Mouse (Mus musculus) stomach, postnatal 0 days (tissue): ENCODE measurements around the gene Zfp319. TPM values are rescaled to one million over a fixed set of nuclear protein-coding genes. Genes with fewer than 3 reads are reported as not detected.
A peak's percentile ranks its signal among the peaks of the same experiment; 100 is the strongest.
"Not testable (repeated sequence)": the region's sequence is repeated elsewhere in the genome, so short reads cannot be mapped to it uniquely, and the experiment has no call there.

Source experiments
- ATAC-seq: fragments of 200-750 bp; cut with Nextera tagmentation; 2 replicates; pipeline ENCODE4 v1.8.0; 2017; ENCODE audit not compliant: low FRiP score, low TSS enrichment
- DNase-seq: peaks from one replicate; pipeline ENCODE4 v3.0.0-alpha.2; 2016; ENCODE audit warnings: low spot score
- H3K27ac ChIP-seq: fragments of 300-500 bp; sonication (generic); replicated peaks from 2 replicates; pipeline ENCODE4 v1.5.1; 2014; ENCODE audit warnings: mild to moderate bottlenecking, control low read depth
- H3K27me3 ChIP-seq: fragments of 300-500 bp; sonication (generic); 2 replicates; pipeline ENCODE4 v1.6.1; 2014; ENCODE audit warnings: low read length; ENCODE audit not compliant: control insufficient read depth, insufficient read depth
- H3K36me3 ChIP-seq: fragments of 300-500 bp; sonication (generic); 2 replicates; pipeline ENCODE4 v1.6.1; 2014; ENCODE audit warnings: low read length, mixed read lengths; ENCODE audit not compliant: control insufficient read depth, insufficient read depth
- H3K4me1 ChIP-seq: fragments of 300-500 bp; sonication (generic); replicated peaks from 2 replicates; pipeline ENCODE4 v1.6.1; 2014; ENCODE audit warnings: antibody characterized with exemption; ENCODE audit not compliant: control insufficient read depth, insufficient read depth
- H3K4me2 ChIP-seq: fragments of 300-500 bp; sonication (generic); replicated peaks from 2 replicates; pipeline ENCODE4 v1.6.1; 2014; ENCODE audit warnings: low read depth, mild to moderate bottlenecking, control low read depth, moderate library complexity
- H3K4me3 ChIP-seq: fragments of 300-500 bp; sonication (generic); 2 replicates; pipeline ENCODE4 v1.5.1; 2014; ENCODE audit warnings: low read depth, low read length, control low read depth
- H3K9ac ChIP-seq: fragments of 300-500 bp; sonication (generic); 2 replicates; pipeline ENCODE4 v1.6.1; 2014; ENCODE audit warnings: mild to moderate bottlenecking, low read length, control low read depth, mixed read lengths
- H3K9me3 ChIP-seq: fragments of 300-500 bp; sonication (generic); 2 replicates; pipeline ENCODE4 v1.6.1; 2016; ENCODE audit warnings: low read length; ENCODE audit not compliant: control insufficient read depth
- CTCF ChIP-seq: IDR thresholded peaks from 2 replicates; pipeline ENCODE4 v1.5.1; 2016; ENCODE audit warnings: antibody characterized with exemption, low read depth, mild to moderate bottlenecking, moderate library complexity
- EP300 ChIP-seq: optimal IDR thresholded peaks from 2 replicates; pipeline ENCODE3; 2016; ENCODE audit warnings: antibody characterized with exemption
- WGBS: fragments of 180-500 bp; shearing (Covaris S2); extraction: QIAGEN DNeasy Blood & Tissue Kit; methylation state at CpG from one replicate; pipeline ENCODE4 v1.1.7; 2014; 5-methylcytosine and 5-hydroxymethylcytosine counted together
- polyA plus RNA-seq: library from polyadenylated mRNA; unstranded; fragments of >200 nt; fragmentation: Nextera tagmentation; extraction: Ambion mirVana; gene quantifications from 2 replicates; pipeline ENCODE4 v1.2.1, GENCODE M21; 2015

Zfp319 gene
- polyA plus RNA-seq, result 2.5 TPM in 2 replicates

DNA sequence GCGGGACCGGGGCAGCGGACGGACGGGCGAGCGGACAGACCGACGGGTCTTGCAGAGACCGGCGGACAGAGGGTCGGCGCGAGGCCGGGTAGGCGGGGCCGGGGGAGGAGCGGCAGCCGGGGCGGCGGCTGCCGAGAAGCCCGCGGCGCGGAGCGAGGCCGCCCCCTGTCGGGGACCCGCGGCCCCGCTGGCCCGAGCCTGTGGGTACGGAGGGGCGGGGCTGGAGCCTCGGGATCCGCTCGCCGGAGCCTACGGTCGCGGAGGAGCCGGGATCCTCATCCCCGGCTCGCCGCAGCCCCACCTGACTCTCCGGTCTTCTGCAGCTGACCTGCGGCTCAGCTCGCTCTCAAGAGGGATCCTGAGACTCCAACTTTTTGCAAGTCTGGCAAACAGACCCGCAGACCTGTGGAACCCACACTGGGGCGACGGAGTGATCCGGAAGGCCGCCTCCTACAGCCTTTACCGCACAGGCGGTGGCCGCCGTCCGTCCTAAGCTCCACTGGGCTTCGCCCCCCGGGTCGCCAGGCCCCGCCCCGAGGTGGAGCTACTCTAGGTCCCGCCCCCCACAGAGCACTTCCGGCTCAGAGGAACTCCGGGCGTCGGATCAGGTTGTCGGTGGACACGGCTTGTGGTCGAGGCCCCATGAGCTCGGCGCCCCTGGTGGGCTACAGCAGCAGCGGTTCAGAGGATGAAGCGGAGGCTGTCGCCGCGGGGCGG is at the start of gene Zfp319, which contains the start of gene Usb1:
TSS of gene Zfp319 (minus strand) at position 231 of the 717 bp plus-strand sequence.
TSS of gene Usb1 (plus strand) at position 565 of the 717 bp plus-strand sequence.
- Histone ChIP-seq H3K27me3 (no peaks in the 10 kb centered on the region), H3K27ac (peak within 1 kb of the TSS; percentile 97), H3K9ac (peak within 1 kb of the TSS; percentile 93), H3K9me3 (no peaks in the 10 kb centered on the region), H3K36me3 (peaks cover 20% of the 10 kb centered on the region), H3K4me1 (0 out of 2 replicates have a peak, but pooled peaks cover 5% of the 10 kb centered on the region), H3K4me3 (peak within 1 kb of the TSS; percentile 83), H3K4me2 (peak within 1 kb of the TSS; percentile 80)
- under 1% methylated on average over 72 of the region's 80 CpGs for WGBS
- ATAC-seq (peak; percentile 95), DNase-seq (peak; percentile 96)
- TF ChIP-seq CTCF (peak; percentile 74), EP300 (peak; percentile 32)

GRCm38 (mm10) chr8:95380953-95381352 is 49.2 kb upstream of the Zfp319 start:
- Histone ChIP-seq H3K9me3 (no peaks in the 10 kb centered on the region), H3K9ac (no peak overlapping the region), H3K27ac (no peak overlapping the region), H3K4me2 (no peak overlapping the region), H3K4me3 (no peak overlapping the region), H3K36me3 (no peaks in the 10 kb centered on the region), H3K4me1 (no peaks in the 10 kb centered on the region), H3K27me3 (no peaks in the 10 kb centered on the region)
- DNase-seq, result no peak
- TF ChIP-seq CTCF (no peak), EP300 (no peak)
- no peak for ATAC-seq

GRCm38 (mm10) chr8:95378928-95379327 is 47.2 kb upstream of the Zfp319 start:
- H3K9me3 ChIP-seq, H3K4me3 ChIP-seq, DNase-seq, H3K4me1 ChIP-seq, ATAC-seq, H3K9ac ChIP-seq, H3K4me2 ChIP-seq, H3K27ac ChIP-seq, H3K27me3 ChIP-seq, H3K36me3 ChIP-seq: not testable (repeated sequence)
- WGBS, result 96% methylated on average over 11 of the region's 11 CpGs

DNA sequence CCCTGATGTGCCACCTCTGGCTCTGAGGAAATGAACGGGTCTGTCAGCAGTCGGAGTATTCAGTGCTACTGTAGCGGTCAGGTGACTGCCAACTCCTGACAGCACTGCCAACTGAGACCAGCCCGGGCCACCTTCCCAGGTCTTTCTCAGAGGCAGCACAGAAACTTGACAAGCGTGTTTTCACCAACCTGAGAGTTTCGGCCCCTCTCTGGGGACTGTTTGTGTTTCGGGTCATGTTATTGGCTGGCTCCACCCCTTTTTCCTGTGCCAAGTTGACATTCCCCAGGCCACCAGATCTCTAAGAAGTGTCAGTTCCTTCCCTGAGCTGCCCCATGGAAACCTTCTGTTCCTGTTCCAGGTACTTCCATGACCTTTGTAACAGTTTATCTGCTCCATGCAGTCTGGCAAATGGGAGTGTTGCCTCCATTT is 46.1 kb upstream of the Zfp319 start:
- ATAC-seq (peak; percentile 89), DNase-seq (peak; percentile 89)
- no peaks in the 10 kb centered on the region for H3K27me3 ChIP-seq
- no peaks in the 10 kb centered on the region for H3K4me1 ChIP-seq
- no peaks in the 10 kb centered on the region for H3K36me3 ChIP-seq
- no peak overlapping the region for H3K9ac ChIP-seq
- H3K4me3 ChIP-seq, result no peak overlapping the region
- 10% methylated on average over 7 of the region's 7 CpGs for WGBS
- peak overlapping the region; percentile 87 for H3K27ac ChIP-seq
- H3K9me3 ChIP-seq, result no peaks in the 10 kb centered on the region
- no peak for TF ChIP-seq EP300
- H3K4me2 ChIP-seq, result no peak overlapping the region

DNA sequence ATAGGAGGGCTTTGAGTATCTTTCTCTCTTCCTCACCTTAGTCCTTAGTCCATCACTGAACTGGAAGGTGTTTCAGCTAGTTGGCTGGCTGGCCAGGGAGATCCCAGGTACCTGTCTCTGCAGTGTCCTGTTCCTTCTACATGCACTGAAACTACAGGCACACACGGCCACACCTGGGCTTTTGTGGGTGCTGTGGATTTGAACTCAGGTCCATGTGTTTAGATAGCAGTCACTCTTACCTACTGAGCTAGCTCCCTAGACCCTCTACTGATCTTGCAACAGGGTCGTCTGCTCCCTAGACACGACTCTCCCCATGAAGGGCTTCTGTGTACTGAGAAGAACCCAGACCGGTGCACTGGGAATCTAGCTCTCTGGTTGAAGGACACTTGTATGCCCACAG is 45.4 kb upstream of the Zfp319 start:
- ATAC-seq, result no peak
- H3K4me1 ChIP-seq, result no peaks in the 10 kb centered on the region
- H3K9ac ChIP-seq, result no peak overlapping the region
- H3K27ac ChIP-seq, result peak overlapping the region; percentile 87
- H3K4me2 ChIP-seq, result no peak overlapping the region
- no peak for TF ChIP-seq CTCF
- TF ChIP-seq EP300, result no peak
- no peak overlapping the region for H3K4me3 ChIP-seq
- DNase-seq, result no peak
- 70% methylated on average over 4 of the region's 4 CpGs for WGBS
- no peaks in the 10 kb centered on the region for H3K27me3 ChIP-seq
- 0 out of 2 replicates have a peak, but pooled peaks cover 3% of the 10 kb centered on the region for H3K36me3 ChIP-seq
- no peaks in the 10 kb centered on the region for H3K9me3 ChIP-seq

GRCm38 (mm10) chr8:95376309-95376999 is 44.7 kb upstream of the Zfp319 start:
- Histone ChIP-seq H3K4me3 (no peak overlapping the region), H3K4me2 (no peak overlapping the region), H3K9me3 (no peaks in the 10 kb centered on the region), H3K9ac (no peak overlapping the region), H3K27me3 (no peaks in the 10 kb centered on the region), H3K4me1 (no peaks in the 10 kb centered on the region), H3K27ac (0 out of 2 replicates have a peak overlapping the region, but pooled peaks have one; percentile 25), H3K36me3 (0 out of 2 replicates have a peak, but pooled peaks cover 3% of the 10 kb centered on the region)
- TF ChIP-seq EP300 (no peak), CTCF (no peak)
- WGBS, result 69% methylated on average over 12 of the region's 12 CpGs
- no peak for DNase-seq
- ATAC-seq, result no peak
